Mouse (Mus musculus): ENCODE data around the gene Clybl. TPM values are rescaled to one million over a fixed set of nuclear protein-coding genes. Genes with fewer than 3 reads are reported as not detected.

The Clybl gene
- polyA plus RNA-seq, 1 experiment, result 1.0 TPM

DNA sequence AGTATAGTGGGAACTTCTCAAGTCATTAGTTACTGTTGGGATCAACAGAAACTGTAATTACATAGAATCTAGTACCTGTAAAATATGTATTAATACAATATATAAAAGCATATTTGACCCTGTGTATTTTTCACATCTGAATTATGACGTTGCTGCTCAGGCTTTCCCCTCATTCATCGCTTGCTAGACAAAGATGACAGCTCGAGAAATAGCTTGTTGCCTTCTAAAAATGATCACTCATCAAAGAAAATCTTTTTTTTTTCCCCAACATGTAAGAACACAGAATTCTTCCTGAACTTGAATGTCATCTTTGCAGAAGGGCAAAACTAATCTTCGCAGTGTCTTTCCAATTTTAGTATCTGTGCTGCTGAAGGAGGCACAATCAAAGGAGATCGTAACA is 206.3 kb downstream of the Clybl start:
- no peaks in the 10 kb centered on the region for H3K9me3 ChIP-seq (ENCODE audit: control insufficient read depth, low read length)
- no peak overlapping the region for H3K4me3 ChIP-seq (replicated peaks)
- no peaks in the 10 kb centered on the region for H3K27me3 ChIP-seq (ENCODE audit: control insufficient read depth)
- TF ChIP-seq GATA1 (IDR thresholded peaks at IDR 0.05; ENCODE audit: low read length), result no peak
- TF ChIP-seq TAL1 (IDR thresholded peaks at IDR 0.05; ENCODE audit: low read length), result no peak
- H3K36me3 ChIP-seq (ENCODE audit: control insufficient read depth), result no peaks in the 10 kb centered on the region
- H3K4me1 ChIP-seq (ENCODE audit: control insufficient read depth), result no peaks in the 10 kb centered on the region

DNA sequence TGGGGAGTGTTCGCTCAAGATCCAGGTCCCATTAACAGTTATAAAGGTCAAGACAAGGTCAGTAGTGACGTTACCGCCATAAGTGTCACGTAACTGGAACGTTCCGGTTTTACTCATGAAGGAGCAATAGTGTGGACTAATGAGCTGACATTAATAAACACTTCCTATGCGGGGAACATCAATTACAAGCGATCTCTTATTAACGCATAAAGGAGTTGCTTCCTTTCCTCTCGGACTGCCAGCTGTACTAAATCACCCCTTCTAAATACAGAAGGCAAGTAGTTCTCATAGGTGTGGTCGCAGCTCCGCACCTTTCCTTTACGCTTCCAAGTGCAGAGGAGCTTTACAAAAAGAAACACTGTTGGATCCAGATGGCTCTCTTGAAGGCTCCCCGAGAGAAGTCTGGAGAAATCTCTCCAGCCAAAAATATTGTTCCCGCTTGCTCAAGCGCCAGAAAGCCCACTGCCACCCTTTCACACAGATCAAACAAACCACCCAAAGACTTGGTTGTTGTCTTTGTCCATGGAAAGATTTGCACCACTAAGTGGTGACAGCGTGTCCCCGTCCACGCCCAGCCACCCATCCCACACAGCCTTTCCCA is 207.0 kb downstream of the Clybl start:
- no peaks in the 10 kb centered on the region for H3K4me1 ChIP-seq (ENCODE audit: control insufficient read depth)
- TF ChIP-seq GATA1 (IDR thresholded peaks at IDR 0.05; ENCODE audit: low read length) (no peak), TAL1 (IDR thresholded peaks at IDR 0.05; ENCODE audit: low read length) (no peak)
- H3K9me3 ChIP-seq (ENCODE audit: control insufficient read depth, low read length), result no peaks in the 10 kb centered on the region
- no peak overlapping the region for H3K4me3 ChIP-seq (replicated peaks)
- no peaks in the 10 kb centered on the region for H3K27me3 ChIP-seq (ENCODE audit: control insufficient read depth)
- H3K36me3 ChIP-seq (ENCODE audit: control insufficient read depth), result no peaks in the 10 kb centered on the region

DNA sequence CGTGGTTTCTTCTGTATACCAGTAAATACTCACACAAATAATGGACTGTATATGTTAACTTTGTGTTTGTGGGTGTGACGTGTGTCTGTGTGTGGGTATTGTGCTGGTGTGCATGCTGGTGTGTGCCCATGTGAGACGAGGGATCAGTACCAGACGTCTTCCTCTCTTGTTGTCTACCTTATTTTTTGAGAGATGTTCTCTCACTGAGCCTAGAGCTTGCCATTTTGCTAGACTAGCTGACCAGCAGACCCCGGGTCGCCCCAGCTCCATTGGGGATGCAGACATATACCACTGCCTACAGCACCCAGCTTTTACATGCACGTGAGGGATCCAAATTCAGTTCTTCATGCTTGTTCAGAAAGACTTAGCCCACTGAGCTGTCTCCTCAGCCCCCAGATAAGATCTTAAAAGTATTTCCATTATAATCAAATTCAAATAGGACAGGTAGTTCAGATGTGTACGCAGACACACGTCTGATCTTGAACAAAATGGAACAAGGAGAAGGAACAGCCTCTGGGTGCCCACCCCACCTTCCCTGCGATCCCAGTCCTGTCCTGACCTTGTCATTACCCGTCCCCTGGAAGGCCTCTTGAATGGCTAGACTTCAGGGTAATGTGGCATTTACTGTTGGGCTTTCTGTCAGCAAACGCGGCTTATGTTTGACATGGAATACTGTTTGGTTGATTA is 208.3 kb downstream of the Clybl start:
- H3K9me3 ChIP-seq (ENCODE audit: control insufficient read depth, low read length), result no peaks in the 10 kb centered on the region
- no peak overlapping the region for H3K4me3 ChIP-seq (replicated peaks)
- no peaks in the 10 kb centered on the region for H3K27me3 ChIP-seq (ENCODE audit: control insufficient read depth)
- no peaks in the 10 kb centered on the region for H3K4me1 ChIP-seq (ENCODE audit: control insufficient read depth)
- no peaks in the 10 kb centered on the region for H3K36me3 ChIP-seq (ENCODE audit: control insufficient read depth)
- no peak for TF ChIP-seq TAL1 (IDR thresholded peaks at IDR 0.05; ENCODE audit: low read length)
- TF ChIP-seq GATA1 (IDR thresholded peaks at IDR 0.05; ENCODE audit: low read length), result no peak

DNA sequence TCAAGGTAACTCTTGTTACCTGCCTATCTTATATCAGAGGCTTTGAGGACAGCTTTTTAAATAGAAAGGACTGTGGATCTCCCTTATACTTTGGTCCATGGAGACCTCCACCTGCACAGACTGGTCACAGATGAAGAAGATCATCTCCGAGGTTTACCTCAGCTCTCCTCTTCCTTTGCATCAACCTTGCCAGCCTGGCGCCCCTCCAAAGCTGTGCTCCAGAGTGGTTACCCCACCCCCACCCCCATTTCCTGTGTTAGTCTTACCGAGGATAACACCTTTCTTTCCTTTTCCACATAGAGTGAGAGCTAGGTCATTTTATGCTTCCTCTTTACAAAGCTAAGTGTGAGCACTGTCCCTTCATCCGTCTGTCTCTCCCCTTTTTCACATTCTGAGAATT is 209.4 kb downstream of the Clybl start:
- Histone ChIP-seq H3K4me3 (replicated peaks) (no peak overlapping the region), H3K27me3 (ENCODE audit: control insufficient read depth) (no peaks in the 10 kb centered on the region), H3K9me3 (ENCODE audit: control insufficient read depth, low read length) (no peaks in the 10 kb centered on the region), H3K4me1 (ENCODE audit: control insufficient read depth) (no peaks in the 10 kb centered on the region), H3K36me3 (ENCODE audit: control insufficient read depth) (no peaks in the 10 kb centered on the region)
- TF ChIP-seq GATA1 (IDR thresholded peaks at IDR 0.05; ENCODE audit: low read length) (no peak), TAL1 (IDR thresholded peaks at IDR 0.05; ENCODE audit: low read length) (no peak)

- no peaks in the 10 kb centered on the region for H3K27me3 ChIP-seq (ENCODE audit: control insufficient read depth)
- H3K36me3 ChIP-seq (ENCODE audit: control insufficient read depth), result no peaks in the 10 kb centered on the region
- H3K4me3 ChIP-seq (replicated peaks), result no peak overlapping the region
- no peak for TF ChIP-seq TAL1 (IDR thresholded peaks at IDR 0.05; ENCODE audit: low read length)
- no peak for TF ChIP-seq GATA1 (IDR thresholded peaks at IDR 0.05; ENCODE audit: low read length)
- H3K4me1 ChIP-seq (ENCODE audit: control insufficient read depth), result no peaks in the 10 kb centered on the region
- H3K9me3 ChIP-seq (ENCODE audit: control insufficient read depth, low read length), result no peaks in the 10 kb centered on the region
These were observed 211.6 kb downstream of the Clybl start for GRCm38 (mm10) chr14:122393119-122393518.

DNA sequence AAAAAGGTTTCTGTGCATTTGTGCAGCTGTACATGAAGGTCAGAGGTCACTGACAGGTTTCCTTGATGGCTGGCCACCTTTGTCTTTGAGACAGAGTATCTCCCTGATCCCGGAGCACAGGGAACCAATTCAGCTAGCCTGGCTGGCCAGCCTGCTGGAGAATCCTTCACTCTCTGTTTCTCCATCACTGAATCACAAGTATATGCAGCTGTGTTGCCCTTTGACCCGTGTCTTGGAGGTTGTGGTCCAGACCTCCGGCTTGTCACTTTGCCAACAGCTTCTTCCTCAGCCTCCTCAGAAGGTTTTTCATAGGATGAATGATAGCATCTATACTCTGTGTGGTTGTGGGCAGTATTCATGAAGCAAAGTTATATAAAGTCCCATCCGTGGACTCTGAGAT is 217.2 kb downstream of the Clybl start:
- no peak overlapping the region for H3K4me3 ChIP-seq (replicated peaks)
- no peak for TF ChIP-seq GATA1 (IDR thresholded peaks at IDR 0.05; ENCODE audit: low read length)
- no peak for TF ChIP-seq TAL1 (IDR thresholded peaks at IDR 0.05; ENCODE audit: low read length)
- H3K4me1 ChIP-seq (ENCODE audit: control insufficient read depth), result no peaks in the 10 kb centered on the region
- H3K27me3 ChIP-seq (ENCODE audit: control insufficient read depth), result no peaks in the 10 kb centered on the region
- no peaks in the 10 kb centered on the region for H3K36me3 ChIP-seq (ENCODE audit: control insufficient read depth)
- H3K9me3 ChIP-seq (ENCODE audit: control insufficient read depth, low read length), result no peaks in the 10 kb centered on the region

- Histone ChIP-seq H3K36me3 (ENCODE audit: control insufficient read depth) (no peaks in the 10 kb centered on the region), H3K9me3 (ENCODE audit: control insufficient read depth, low read length) (no peaks in the 10 kb centered on the region), H3K27me3 (ENCODE audit: control insufficient read depth) (peaks cover 7% of the 10 kb centered on the region), H3K4me3 (replicated peaks) (no peak overlapping the region), H3K4me1 (ENCODE audit: control insufficient read depth) (no peaks in the 10 kb centered on the region)
- no peak for TF ChIP-seq GATA1 (IDR thresholded peaks at IDR 0.05; ENCODE audit: low read length)
- no peak for TF ChIP-seq TAL1 (IDR thresholded peaks at IDR 0.05; ENCODE audit: low read length)
These were observed 218.4 kb downstream of the Clybl start for GRCm38 (mm10) chr14:122399906-122400305.

DNA sequence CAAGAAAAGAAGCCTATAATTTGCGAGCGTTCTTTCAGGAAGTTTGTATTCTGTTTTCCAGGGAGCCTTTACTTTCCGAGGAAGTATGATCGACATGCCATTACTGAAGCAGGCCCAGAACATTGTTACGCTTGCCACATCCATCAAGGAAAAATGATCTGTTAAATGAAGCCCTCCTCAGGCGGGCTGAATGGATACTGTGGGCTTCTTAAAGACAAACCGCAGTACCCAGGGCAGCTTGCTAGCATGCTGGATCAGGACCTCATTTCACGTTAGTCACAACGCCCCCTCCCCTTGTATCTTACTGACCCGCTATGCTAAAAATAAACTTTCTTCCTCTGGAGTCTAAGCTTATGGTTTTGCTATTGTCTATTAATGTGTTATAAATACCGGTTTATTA is 220.4 kb downstream of the Clybl start:
- Histone ChIP-seq H3K9me3 (ENCODE audit: control insufficient read depth, low read length) (peaks cover 2% of the 10 kb centered on the region; the same call in 1 of the 2 replicates), H3K4me1 (ENCODE audit: control insufficient read depth) (no peaks in the 10 kb centered on the region), H3K36me3 (ENCODE audit: control insufficient read depth) (no peaks in the 10 kb centered on the region), H3K27me3 (ENCODE audit: control insufficient read depth) (peaks cover 27% of the 10 kb centered on the region), H3K4me3 (replicated peaks) (no peak overlapping the region)
- TF ChIP-seq TAL1 (IDR thresholded peaks at IDR 0.05; ENCODE audit: low read length) (no peak), GATA1 (IDR thresholded peaks at IDR 0.05; ENCODE audit: low read length) (no peak)

DNA sequence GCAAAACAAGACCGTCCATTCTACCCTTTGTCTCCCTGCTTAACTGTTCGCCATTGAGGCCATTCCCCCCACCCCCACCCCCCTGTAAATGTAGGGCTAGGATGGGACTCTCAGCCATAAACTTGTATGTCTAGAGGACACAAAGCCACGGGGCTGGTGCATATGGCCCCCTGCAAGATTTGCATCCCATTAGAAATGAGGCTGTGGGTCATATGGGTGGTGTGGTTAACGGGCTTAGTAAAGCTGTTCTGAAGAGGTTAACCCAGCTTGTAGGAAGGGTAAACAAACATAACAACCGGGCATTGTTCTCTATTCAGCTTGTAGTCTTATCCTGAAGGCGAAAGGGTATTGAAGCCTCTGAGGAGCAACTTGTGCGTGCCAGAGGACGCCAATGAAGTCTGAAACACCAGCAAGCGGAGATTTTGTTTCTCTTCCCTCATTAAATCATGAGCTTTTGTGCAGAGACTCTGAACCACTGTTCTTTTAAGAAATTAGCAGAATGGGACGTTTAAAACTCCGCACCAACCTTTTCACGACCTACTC is 221.3 kb downstream of the Clybl start:
- H3K27me3 ChIP-seq (ENCODE audit: control insufficient read depth), result peaks cover 35% of the 10 kb centered on the region
- peaks cover 2% of the 10 kb centered on the region; the same call in 1 of the 2 replicates for H3K9me3 ChIP-seq (ENCODE audit: control insufficient read depth, low read length)
- H3K4me1 ChIP-seq (ENCODE audit: control insufficient read depth), result no peaks in the 10 kb centered on the region
- TF ChIP-seq GATA1 (IDR thresholded peaks at IDR 0.05; ENCODE audit: low read length), result no peak
- no peak for TF ChIP-seq TAL1 (IDR thresholded peaks at IDR 0.05; ENCODE audit: low read length)
- H3K36me3 ChIP-seq (ENCODE audit: control insufficient read depth), result no peaks in the 10 kb centered on the region
- no peak overlapping the region for H3K4me3 ChIP-seq (replicated peaks)

Data from erythroblast, embryonic 14.5 days (primary cell).